Mouse (Mus musculus): ENCODE measurements around the gene Fam120a.

DNA sequence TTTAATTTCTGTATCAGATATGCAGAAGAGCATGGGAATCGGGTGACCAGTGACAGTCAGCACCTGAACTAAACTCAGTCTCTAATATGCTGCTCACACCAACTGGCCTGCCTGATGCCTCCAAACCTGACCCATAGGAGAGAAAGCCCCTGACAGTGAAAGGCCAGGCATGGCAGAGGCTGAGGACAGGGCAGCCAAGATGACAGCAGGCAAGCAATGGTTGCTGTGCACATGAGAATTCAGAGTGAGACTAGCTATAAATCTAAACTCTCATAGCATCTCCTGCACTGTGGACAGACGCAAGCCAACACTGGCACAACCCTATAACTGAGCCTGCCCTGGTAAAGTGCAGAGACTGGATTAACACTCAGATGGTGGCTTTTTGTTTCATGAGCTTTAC is 117.5 kb downstream of the Fam120a start:
- TF ChIP-seq CTCF (IDR thresholded peaks at IDR 0.05; ENCODE audit: control insufficient read depth, insufficient read depth, insufficient read length), result no peak
- TF ChIP-seq MYOG (IDR thresholded peaks at IDR 0.05; ENCODE audit: control insufficient read depth, extremely low read depth, insufficient read length), result no peak
- TF ChIP-seq MAX (IDR thresholded peaks at IDR 0.05), result no peak

All from C2C12 (cell line).